Mouse (Mus musculus): ENCODE results near the gene Tas2r110. TPM values are rescaled to one million over a fixed set of nuclear protein-coding genes. Genes with fewer than 3 reads are reported as not detected.

Tas2r110 gene
- not detected for polyA plus RNA-seq (2017; shearing (Covaris generic))

DNA sequence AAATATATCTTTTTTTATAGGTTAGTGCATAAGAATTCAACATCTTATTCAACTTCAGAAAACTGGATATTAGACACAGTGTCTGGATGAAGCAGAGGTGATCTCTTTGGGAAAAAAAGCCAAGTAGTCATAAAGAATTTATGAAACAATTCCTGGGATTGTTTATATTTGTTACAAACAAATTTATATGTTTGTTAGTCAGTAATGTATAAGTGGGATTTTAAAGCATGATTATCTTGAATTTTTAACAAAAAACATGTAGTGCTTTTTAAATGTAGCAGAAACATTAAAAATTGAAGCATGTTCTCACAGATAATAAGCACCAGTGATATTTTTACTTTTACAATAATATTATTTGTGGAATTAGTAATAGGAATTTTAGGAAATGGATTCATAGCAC, at the start of gene Tas2r110:
Gene Tas2r110 (plus strand): TSS at position 301 of the 400 bp plus-strand sequence.

DNA sequence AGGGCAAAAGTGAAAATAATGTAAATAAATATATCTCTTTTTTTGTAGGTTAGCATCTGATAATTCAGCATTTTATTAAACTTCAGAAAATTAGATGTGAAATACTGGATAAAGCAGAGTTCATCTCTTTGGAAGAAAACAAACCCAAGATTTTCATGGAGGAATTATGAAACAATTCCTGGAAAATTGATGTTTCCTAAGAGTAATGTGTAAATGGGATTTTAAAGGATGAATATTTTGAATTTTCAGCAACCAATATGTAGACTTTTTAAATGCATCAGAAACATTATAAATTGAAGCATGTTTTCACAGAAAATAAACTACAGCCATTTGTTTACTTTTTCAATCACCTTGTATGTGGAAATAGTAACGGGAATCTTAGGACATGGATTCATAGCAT, 21.0 kb upstream of the Tas2r110 start, which contains the start of gene Tas2r123:
Gene Tas2r123 (plus strand): TSS at position 301 of the 400 bp plus-strand sequence.

DNA sequence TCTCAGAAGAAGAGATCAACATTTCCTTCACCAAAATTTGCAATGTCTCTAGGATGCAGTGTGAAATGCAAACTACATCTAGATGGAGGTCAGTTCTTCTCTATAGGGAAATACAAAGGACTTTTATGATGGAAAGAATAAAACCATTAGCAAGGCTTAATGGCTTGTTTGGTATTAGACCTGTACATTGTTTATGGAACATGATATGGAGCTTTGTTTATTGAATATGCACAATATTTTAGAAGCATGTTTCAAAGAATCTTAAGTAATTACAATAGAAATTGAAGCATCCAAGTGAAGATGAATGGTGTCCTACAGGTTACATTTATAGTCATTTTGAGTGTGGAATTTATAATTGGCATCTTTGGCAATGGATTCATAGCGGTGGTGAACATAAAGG, 12.7 kb upstream of the Tas2r110 start, which contains the start of gene Tas2r116:
Gene Tas2r116 (plus strand): TSS at position 301 of the 400 bp plus-strand sequence.

DNA sequence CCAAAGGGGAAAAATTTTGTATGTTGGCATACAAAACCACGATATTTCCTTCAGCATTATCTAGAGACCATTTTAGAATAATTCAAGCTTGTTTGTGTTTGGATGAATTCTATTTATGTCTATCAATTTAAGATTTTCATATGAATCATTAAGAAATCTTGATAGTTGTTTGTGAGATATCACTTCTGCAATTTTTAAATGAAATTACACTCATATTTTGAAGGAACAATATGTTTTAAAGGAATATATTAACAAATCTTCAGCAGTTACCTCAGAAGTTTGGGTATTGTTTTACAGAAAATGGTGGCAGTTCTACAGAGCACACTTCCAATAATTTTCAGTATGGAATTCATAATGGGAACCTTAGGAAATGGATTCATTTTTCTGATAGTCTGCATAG, 24.9 kb downstream of the Tas2r110 start, which contains the start of gene Tas2r113:
Gene Tas2r113 (plus strand): TSS at position 301 of the 400 bp plus-strand sequence.

DNA sequence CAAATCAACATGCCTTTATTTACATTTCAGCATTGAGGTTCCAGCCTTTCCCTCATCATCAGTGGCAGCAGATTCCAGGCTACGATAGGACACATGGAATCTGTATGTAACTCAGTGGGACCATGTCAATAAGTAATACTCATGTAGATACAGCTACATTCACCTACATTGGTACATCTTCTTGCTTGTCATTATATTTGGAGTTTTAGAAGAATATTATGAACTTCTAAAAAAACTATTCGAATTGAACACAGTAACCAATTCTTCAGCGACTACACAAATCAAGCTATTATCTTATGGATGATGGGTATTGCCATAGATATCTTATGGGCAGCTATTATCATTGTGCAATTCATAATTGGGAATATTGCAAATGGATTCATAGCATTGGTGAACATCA, 41.5 kb downstream of the Tas2r110 start, which contains the start of gene Tas2r125:
Gene Tas2r125 (plus strand): TSS at position 301 of the 400 bp plus-strand sequence.

Other genes with a start within 250 kb of the Tas2r110 start
- gene A630073D07Rik, start 216.5 kb upstream of the Tas2r110 start, polyA plus RNA-seq (2017; shearing (Covaris generic)), result not detected
- not detected for gene Tas2r120, start 211.1 kb upstream of the Tas2r110 start, polyA plus RNA-seq (2017; shearing (Covaris generic))
- gene Tas2r121, start 167.0 kb upstream of the Tas2r110 start, polyA plus RNA-seq (2017; shearing (Covaris generic)), result not detected
- gene Tas2r122, start 156.1 kb upstream of the Tas2r110 start, polyA plus RNA-seq (2017; shearing (Covaris generic)), result not detected
- not detected for gene Tas2r115, start 130.0 kb upstream of the Tas2r110 start, polyA plus RNA-seq (2017; shearing (Covaris generic))
- gene Tas2r124, start 113.3 kb upstream of the Tas2r110 start, polyA plus RNA-seq (2017; shearing (Covaris generic)), result not detected
- gene Tas2r102, start 105.9 kb upstream of the Tas2r110 start, polyA plus RNA-seq (2017; shearing (Covaris generic)), result not detected
- not detected for gene Tas2r136, start 89.8 kb upstream of the Tas2r110 start, polyA plus RNA-seq (2017; shearing (Covaris generic))
- not detected for gene Tas2r117, start 65.2 kb upstream of the Tas2r110 start, polyA plus RNA-seq (2017; shearing (Covaris generic))
- not detected for gene Tas2r123, start 20.9 kb upstream of the Tas2r110 start, polyA plus RNA-seq (2017; shearing (Covaris generic))
- not detected for gene Tas2r116, start 12.6 kb upstream of the Tas2r110 start, polyA plus RNA-seq (2017; shearing (Covaris generic))
- not detected for gene Tas2r113, start 25.0 kb downstream of the Tas2r110 start, polyA plus RNA-seq (2017; shearing (Covaris generic))
- not detected for gene Tas2r125, start 41.6 kb downstream of the Tas2r110 start, polyA plus RNA-seq (2017; shearing (Covaris generic))
- gene Tas2r129, start 83.1 kb downstream of the Tas2r110 start, polyA plus RNA-seq (2017; shearing (Covaris generic)), result not detected
- gene Tas2r131, start 89.9 kb downstream of the Tas2r110 start, polyA plus RNA-seq (2017; shearing (Covaris generic)), result not detected
- gene Tas2r109, start 113.0 kb downstream of the Tas2r110 start, polyA plus RNA-seq (2017; shearing (Covaris generic)), result not detected
- not detected for gene Tas2r103, start 169.1 kb downstream of the Tas2r110 start, polyA plus RNA-seq (2017; shearing (Covaris generic))
- not detected for gene Tas2r140, start 187.8 kb downstream of the Tas2r110 start, polyA plus RNA-seq (2017; shearing (Covaris generic))
- gene Smim10l1, start 236.9 kb downstream of the Tas2r110 start, polyA plus RNA-seq (2017; shearing (Covaris generic)), result 6.7 TPM